Mouse (Mus musculus) embryonic fibroblast, embryonic 13.5 days (primary cell): ENCODE measurements around the gene Plac1.

ENCODE experiments used
- CTCF ChIP-seq: IDR thresholded peaks from 2 replicates; pipeline ENCODE4 v1.5.1; 2011; ENCODE audit warnings: mild to moderate bottlenecking, control low read depth, low read length, moderate library complexity, borderline replicate concordance; ENCODE audit not compliant: insufficient read depth
- POLR2A ChIP-seq: IDR thresholded peaks from 2 replicates; pipeline ENCODE4 v1.6.1; 2011; ENCODE audit warnings: low read depth, mild to moderate bottlenecking, control low read depth, low read length, moderate library complexity

- no peak for TF ChIP-seq POLR2A
- TF ChIP-seq CTCF: no peak
These were observed 113.3 kb downstream of the Plac1 start for GRCm38 (mm10) chrX:53126492-53127033.
